Mouse (Mus musculus) left cerebral cortex, postnatal 25 days (tissue): Measurements from ENCODE around the gene Cavin1. TPM values are rescaled to one million over a fixed set of nuclear protein-coding genes. Genes with fewer than 3 reads are reported as not detected.

Source experiments
- DNase-seq, 2 experiments: peaks; one replicate each; pipeline ENCODE4 v3.0.0; 2022; ENCODE audit warnings: low spot score in 2 of 2, mixed read lengths in 1 of 2
- intact Hi-C: fragments of 180-260 bp; cut with DNase I; formaldehyde crosslinking; loops from one replicate; pipeline ENCODE4 v1.15.1; 2025
- total RNA-seq, 2 experiments: library from RNA; stranded (reverse); gene quantifications; 2 replicates each; pipeline ENCODE4 v1.2.3; 2021

Gene Cavin1
- total RNA-seq, 2 experiments from 2014 or later: 16.6 to 18.0 TPM

GRCm38 (mm10) chr11:100960540-100960939 is 10.1 kb downstream of the Cavin1 start:
- intact Hi-C loops: no loop called here
- peak in 1 of 2 experiments; percentile 41 for DNase-seq

- intact Hi-C loops: loop anchor here (2.0 to 5.0 kb wide), 2 partner anchors 245 to 388 kb away; partner anchors contain the start of gene Cnp
- DNase-seq: no peak
Measured at GRCm38 (mm10) chr11:100959826-100960225, 10.9 kb downstream of the Cavin1 start.

GRCm38 (mm10) chr11:100959464-100959810 is 11.2 kb downstream of the Cavin1 start:
- peak in 1 of 2 experiments; percentile 43 for DNase-seq
- intact Hi-C loops: loop anchor here (2.0 to 5.0 kb wide), 2 partner anchors 245 to 387 kb away; partner anchors contain the start of gene Cnp

GRCm38 (mm10) chr11:100958613-100959463 is 11.8 kb downstream of the Cavin1 start:
- intact Hi-C loops: loop anchor here (2.0 to 5.0 kb wide), 2 partner anchors 244 to 387 kb away; partner anchors contain the start of gene Cnp
- DNase-seq: peak in 1 of 2 experiments; percentile 5

GRCm38 (mm10) chr11:100957915-100958469 is 12.7 kb downstream of the Cavin1 start:
- no peak for DNase-seq
- intact Hi-C loops: loop anchor here (1.0 to 5.0 kb wide), 4 partner anchors 65 to 386 kb away; partner anchors contain the start of gene Cnp

GRCm38 (mm10) chr11:100957244-100957643 is 13.4 kb downstream of the Cavin1 start:
- DNase-seq: peak; percentile 86 to 90
- intact Hi-C loops: loop anchor here (1.0 to 5.0 kb wide), 3 partner anchors 64 to 385 kb away; partner anchors contain the start of gene Cnp

GRCm38 (mm10) chr11:100949540-100949939 is 21.1 kb downstream of the Cavin1 start:
- intact Hi-C loops: no loop called here
- DNase-seq: no peak

GRCm38 (mm10) chr11:100948317-100948716 is 22.4 kb downstream of the Cavin1 start:
- DNase-seq: no peak
- intact Hi-C loops: no loop called here

GRCm38 (mm10) chr11:100947548-100947947 is 23.1 kb downstream of the Cavin1 start:
- no peak for DNase-seq
- intact Hi-C loops: no loop called here

GRCm38 (mm10) chr11:100946862-100947261 is 23.8 kb downstream of the Cavin1 start:
- no peak for DNase-seq
- intact Hi-C loops: no loop called here

- intact Hi-C loops: no loop called here
- no peak for DNase-seq
Measured at GRCm38 (mm10) chr11:100942388-100942787, 28.3 kb downstream of the Cavin1 start.

GRCm38 (mm10) chr11:100939512-100940151 is 31.1 kb downstream of the Cavin1 start, which contains the start of gene Stat3:
Gene Stat3, minus strand, starts transcription at chr11:100939540.
- intact Hi-C loops: no loop called here
- peak; percentile 99 to 100 for DNase-seq

GRCm38 (mm10) chr11:100938711-100939511 is 31.8 kb downstream of the Cavin1 start:
- no peak for DNase-seq
- intact Hi-C loops: no loop called here

GRCm38 (mm10) chr11:100938112-100938511 is 32.6 kb downstream of the Cavin1 start:
- no peak for DNase-seq
- intact Hi-C loops: no loop called here

GRCm38 (mm10) chr11:100937295-100937694 is 33.4 kb downstream of the Cavin1 start:
- intact Hi-C loops: no loop called here
- no peak for DNase-seq

- DNase-seq: no peak
- intact Hi-C loops: no loop called here
Measured at GRCm38 (mm10) chr11:100935373-100936355, 35.0 kb downstream of the Cavin1 start.

- intact Hi-C loops: no loop called here
- DNase-seq: no peak
Measured at GRCm38 (mm10) chr11:100931254-100931921, 39.3 kb downstream of the Cavin1 start.

GRCm38 (mm10) chr11:100930611-100931010 is 40.1 kb downstream of the Cavin1 start:
- no peak for DNase-seq
- intact Hi-C loops: no loop called here
